Mouse (Mus musculus): Measurements from ENCODE around the gene Notch2.

DNA sequence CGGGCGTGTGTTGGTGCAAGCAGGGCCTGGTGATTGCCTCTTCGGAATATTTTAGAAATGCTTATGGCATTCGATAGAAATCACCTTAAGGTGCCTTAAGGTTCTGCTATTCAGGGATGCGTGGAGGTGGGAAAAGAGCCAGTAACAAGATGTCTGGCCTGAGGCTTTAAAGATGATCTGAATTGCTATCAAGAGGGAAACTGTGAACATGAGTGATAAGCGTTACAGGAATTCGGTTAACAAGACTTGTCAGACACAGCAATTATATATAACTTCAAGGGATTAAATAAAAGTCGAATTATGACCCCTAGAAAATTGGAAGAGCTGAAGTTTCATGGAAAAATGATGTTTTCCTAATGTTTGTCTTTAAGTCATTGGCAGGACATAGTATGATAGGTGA lies 51.7 kb downstream of the Notch2 start:
- TF ChIP-seq POLR2A (IDR thresholded peaks at IDR 0.05; ENCODE audit: borderline replicate concordance, control insufficient read depth, low read depth, low read length) (no peak), CTCF (IDR thresholded peaks at IDR 0.05; ENCODE audit: control insufficient read depth, insufficient read depth, low read length) (no peak)

Measured in bone marrow, adult 2 months (tissue).